20 mouse cellular contexts compared by ENCODE assay signal in the genomic region with DNA sequence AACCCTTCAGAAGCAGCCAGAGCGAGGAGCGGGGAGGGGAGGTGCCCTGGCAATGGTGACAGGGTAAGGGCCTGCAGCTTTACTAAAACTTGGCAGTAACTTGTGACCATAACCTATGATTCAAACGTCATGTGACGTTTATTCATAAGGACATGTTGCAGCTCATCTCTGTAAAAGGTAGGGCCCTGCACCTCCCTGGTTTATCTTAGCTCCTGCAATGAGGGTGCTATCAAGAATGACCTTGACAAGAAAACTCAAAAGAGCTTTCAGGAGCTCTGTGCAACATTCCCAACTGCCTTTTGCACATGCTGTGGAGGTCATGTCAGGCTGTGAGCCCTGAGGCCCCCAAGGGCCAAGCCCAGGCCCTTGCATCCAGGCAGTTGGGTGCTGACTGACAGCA. TPM values are rescaled to one million over a fixed set of nuclear protein-coding genes. Genes with fewer than 3 reads are reported as not detected.
A peak's percentile ranks its signal among the peaks of the same experiment; 100 is the strongest.
DNase-seq lines count a peak whose midpoint lies in the region; ATAC-seq lines count a peak whose summit lies in the region.
"Had no signal": no experiment of that assay in that cellular context is flagged by ENCODE, and none has a peak within 500 bp of the region (broad histone marks: within the 10 kb centered on the region; RNA-seq: fewer than 3 reads in every experiment).

No protein-coding gene starts in this region.

- H3K27me3 ChIP-seq in heart, embryonic 13.5 days (replicated peaks): no peaks in the 10 kb centered on the region
- no peaks in the 10 kb centered on the region for H3K27me3 ChIP-seq in hindbrain, embryonic 13.5 days
- no peaks in the 10 kb centered on the region for H3K27me3 ChIP-seq in hindbrain, embryonic 11.5 days (ENCODE audit: control insufficient read depth, insufficient read depth, low read length)
- H3K27me3 ChIP-seq in intestine, embryonic 16.5 days (replicated peaks; ENCODE audit: control insufficient read depth, insufficient read depth, low read length): no peaks in the 10 kb centered on the region
- H3K27me3 ChIP-seq: CH12.LX; embryonic facial prominence, embryonic 12.5 days; forebrain, embryonic 15.5 days; hindbrain, embryonic 15.5 days; Patski had no signal

- peaks cover 47% of the 10 kb centered on the region for H3K4me1 ChIP-seq in heart, embryonic 13.5 days
- H3K4me1 ChIP-seq in hindbrain, embryonic 13.5 days (replicated peaks): peaks cover 6% of the 10 kb centered on the region; the same call in 1 of the 2 replicates
- H3K4me1 ChIP-seq in hindbrain, embryonic 11.5 days (replicated peaks; ENCODE audit: control insufficient read depth, insufficient read depth, low read length): no peaks in the 10 kb centered on the region
- H3K4me1 ChIP-seq in intestine, embryonic 16.5 days (ENCODE audit: control insufficient read depth, insufficient read depth, low read length): no peaks in the 10 kb centered on the region
- H3K4me1 ChIP-seq: embryonic facial prominence, embryonic 12.5 days; forebrain, embryonic 15.5 days; hindbrain, embryonic 15.5 days had no signal

- no peak overlapping the region for H3K4me3 ChIP-seq in heart, embryonic 13.5 days
- no peak overlapping the region for H3K4me3 ChIP-seq in hindbrain, embryonic 13.5 days
- H3K4me3 ChIP-seq in hindbrain, embryonic 11.5 days (ENCODE audit: low read depth, low read length): no peak overlapping the region
- no peak overlapping the region for H3K4me3 ChIP-seq in intestine, embryonic 16.5 days (ENCODE audit: low read length)
- H3K4me3 ChIP-seq: embryonic facial prominence, embryonic 12.5 days; forebrain, embryonic 15.5 days; heart, adult 2 months; hindbrain, embryonic 15.5 days had no signal

- DNase-seq in adrenal gland, adult 2 months: peak; percentile 52
- DNase-seq in adrenal gland, postnatal 10 days: no peak
- DNase-seq in heart, postnatal 10 days: no peak
- no peak for DNase-seq in hindbrain, embryonic 11.5 days (ENCODE audit: low spot score)
- DNase-seq: adrenal gland, adult 8-10 months; cerebellum, adult 11 months; cerebellum, adult 9-10 months; gastrocnemius, postnatal 36 days; heart, adult 2 months; kidney, adult 8-10 months had no signal

- 74% methylated on average over 4 of the region's 4 CpGs for WGBS in heart, embryonic 13.5 days
- 95% methylated on average over 4 of the region's 4 CpGs for WGBS in hindbrain, embryonic 13.5 days
- WGBS in hindbrain, embryonic 11.5 days: 92% methylated on average over 4 of the region's 4 CpGs
- 92% methylated on average over 4 of the region's 4 CpGs for WGBS in intestine, embryonic 16.5 days

- H3K27ac ChIP-seq in heart, embryonic 13.5 days (replicated peaks): peak overlapping the region; percentile 26
- 0 out of 2 replicates have a peak overlapping the region, but pooled peaks have one; percentile 4 for H3K27ac ChIP-seq in hindbrain, embryonic 13.5 days
- H3K27ac ChIP-seq in hindbrain, embryonic 11.5 days (ENCODE audit: low read depth, low read length): no peak overlapping the region
- H3K27ac ChIP-seq in intestine, embryonic 16.5 days (ENCODE audit: low read length): no peak overlapping the region
- H3K27ac ChIP-seq: embryonic facial prominence, embryonic 12.5 days; forebrain, embryonic 15.5 days; heart, adult 2 months; hindbrain, embryonic 15.5 days had no signal

- no peaks in the 10 kb centered on the region for H3K9me3 ChIP-seq in heart, embryonic 13.5 days
- H3K9me3 ChIP-seq in hindbrain, embryonic 13.5 days: no peaks in the 10 kb centered on the region
- no peaks in the 10 kb centered on the region for H3K9me3 ChIP-seq in hindbrain, embryonic 11.5 days (ENCODE audit: control insufficient read depth, low read length)
- no peaks in the 10 kb centered on the region for H3K9me3 ChIP-seq in intestine, embryonic 16.5 days (ENCODE audit: control insufficient read depth, low read length)
- H3K9me3 ChIP-seq: embryonic facial prominence, embryonic 12.5 days; forebrain, embryonic 15.5 days; hindbrain, embryonic 15.5 days had no signal

- ATAC-seq in heart, embryonic 13.5 days (ENCODE audit: extremely low read depth, insufficient number of reproducible peaks, low FRiP score, low TSS enrichment): no peak
- ATAC-seq in hindbrain, embryonic 13.5 days (ENCODE audit: low FRiP score): no peak
- ATAC-seq in hindbrain, embryonic 11.5 days (ENCODE audit: low FRiP score): no peak
- no peak for ATAC-seq in intestine, embryonic 16.5 days
- ATAC-seq: activated CD4-positive, CD25-positive, alpha-beta regulatory T cell, adult 4 months; forebrain, embryonic 15.5 days; intestine, postnatal 0 days had no signal

- H3K9ac ChIP-seq in heart, embryonic 13.5 days: no peak overlapping the region
- H3K9ac ChIP-seq in hindbrain, embryonic 13.5 days: no peak overlapping the region
- H3K9ac ChIP-seq in hindbrain, embryonic 11.5 days (ENCODE audit: low read depth, low read length): no peak overlapping the region
- no peak overlapping the region for H3K9ac ChIP-seq in intestine, embryonic 16.5 days (ENCODE audit: low read depth, low read length)
- H3K9ac ChIP-seq: embryonic facial prominence, embryonic 12.5 days; forebrain, embryonic 15.5 days; hindbrain, embryonic 15.5 days had no signal

- intact Hi-C loops in heart, postnatal 10 days (cut with DNase I): no loop called here

- H3K36me3 ChIP-seq in heart, embryonic 13.5 days: peaks cover 95% of the 10 kb centered on the region
- H3K36me3 ChIP-seq in hindbrain, embryonic 13.5 days: peaks cover 88% of the 10 kb centered on the region
- H3K36me3 ChIP-seq in hindbrain, embryonic 11.5 days (ENCODE audit: control insufficient read depth, insufficient read depth, low read length): peaks cover 8% of the 10 kb centered on the region; the same call in 1 of the 2 replicates
- H3K36me3 ChIP-seq in intestine, embryonic 16.5 days (ENCODE audit: control insufficient read depth, insufficient read depth, low read length): peaks cover 11% of the 10 kb centered on the region

- H3K4me2 ChIP-seq in heart, embryonic 13.5 days: no peak overlapping the region
- H3K4me2 ChIP-seq in hindbrain, embryonic 13.5 days: no peak overlapping the region
- H3K4me2 ChIP-seq in hindbrain, embryonic 11.5 days (replicated peaks; ENCODE audit: low read depth, low read length): no peak overlapping the region
- no peak overlapping the region for H3K4me2 ChIP-seq in intestine, embryonic 16.5 days (ENCODE audit: low read depth, low read length)
- H3K4me2 ChIP-seq: embryonic facial prominence, embryonic 12.5 days; forebrain, embryonic 15.5 days; hindbrain, embryonic 15.5 days had no signal

RNA-seq across cellular contexts. Expression of a gene that starts 35.1 kb away (rescaled TPM):
- total RNA-seq in adrenal gland, adult 2 months (2021): 100 to 1,000 TPM in 1 of 2 experiments, 10 to 100 TPM in 1; 97.6 to 121 TPM
- 24.4 and 26.2 TPM in 2 replicates for polyA plus RNA-seq in adrenal gland, adult 2 months (2012; rRNA removed)
- total RNA-seq in adrenal gland, postnatal 10 days (2021): 10 to 100 TPM; 85.8 to 88.5 TPM
- polyA plus RNA-seq in heart, embryonic 13.5 days (2015; fragmentation: Nextera tagmentation; extraction: Ambion mirVana): 18.4 and 20.0 TPM in 2 replicates
- 100 to 1,000 TPM; 102 to 158 TPM for total RNA-seq in heart, postnatal 10 days (2021)
- polyA plus RNA-seq in hindbrain, embryonic 13.5 days (2015; fragmentation: Nextera tagmentation; extraction: Ambion mirVana): 23.1 and 23.6 TPM in 2 replicates
- polyA plus RNA-seq in hindbrain, embryonic 11.5 days (2014; fragmentation: Nextera tagmentation; extraction: Ambion mirVana): 25.0 and 32.4 TPM in 2 replicates
- 14.3 and 15.6 TPM in 2 replicates for polyA plus RNA-seq in intestine, embryonic 16.5 days (2015; fragmentation: Nextera tagmentation; extraction: Ambion mirVana)

RNA-seq across cellular contexts. Expression of a gene that starts 48.2 kb away (rescaled TPM):
- 1,000 to 10,000 TPM; 1,030 to 1,071 TPM for total RNA-seq in adrenal gland, adult 2 months (2021)
- polyA plus RNA-seq in adrenal gland, adult 2 months (2012; rRNA removed): 157 and 194 TPM in 2 replicates
- 1,000 to 10,000 TPM; 1,004 to 1,027 TPM for total RNA-seq in adrenal gland, postnatal 10 days (2021)
- polyA plus RNA-seq in heart, embryonic 13.5 days (2015; fragmentation: Nextera tagmentation; extraction: Ambion mirVana): 368 and 390 TPM in 2 replicates
- 100 to 1,000 TPM; 729 to 779 TPM for total RNA-seq in heart, postnatal 10 days (2021)
- polyA plus RNA-seq in hindbrain, embryonic 13.5 days (2015; fragmentation: Nextera tagmentation; extraction: Ambion mirVana): 427 and 429 TPM in 2 replicates
- polyA plus RNA-seq in hindbrain, embryonic 11.5 days (2014; fragmentation: Nextera tagmentation; extraction: Ambion mirVana): 619 and 657 TPM in 2 replicates
- polyA plus RNA-seq in intestine, embryonic 16.5 days (2015; fragmentation: Nextera tagmentation; extraction: Ambion mirVana): 512 and 565 TPM in 2 replicates

Comparison
In these comparisons a context has a peak if more than half of its experiments do, and no peak if none do; other contexts are left out.
1. H3K27ac ChIP-seq: peak in heart, embryonic 13.5 days (single experiment) and hindbrain, embryonic 13.5 days (single experiment); none in hindbrain, embryonic 11.5 days (single experiment) and intestine, embryonic 16.5 days (single experiment).